Mouse (Mus musculus) olfactory bulb, adult 2 months (tissue): ENCODE results near the gene Dnmt3a. TPM values are rescaled to one million over a fixed set of nuclear protein-coding genes. Genes with fewer than 3 reads are reported as not detected.

Source experiments
- H3K27ac ChIP-seq: fragments of 200-500 bp; 2 replicates; pipeline ENCODE4 v1.5.1; 2012; ENCODE audit warnings: low read depth, low read length; ENCODE audit not compliant: insufficient read depth
- H3K4me1 ChIP-seq: fragments of 200-500 bp; 2 replicates; pipeline ENCODE4 v1.6.1; 2012; ENCODE audit warnings: low read length; ENCODE audit not compliant: control insufficient read depth, insufficient read depth
- H3K4me3 ChIP-seq: fragments of 200-500 bp; 2 replicates; pipeline ENCODE4 v1.5.1; 2012; ENCODE audit warnings: mild to moderate bottlenecking, low read depth, low read length, moderate library complexity; ENCODE audit not compliant: insufficient read depth
- CTCF ChIP-seq: fragments of 200-500 bp; IDR thresholded peaks from 2 replicates; pipeline ENCODE4 v1.5.1; 2012; ENCODE audit warnings: low read depth, mild to moderate bottlenecking, low read length, moderate library complexity; ENCODE audit not compliant: insufficient read depth
- POLR2A ChIP-seq: fragments of 200-500 bp; IDR thresholded peaks from 2 replicates; pipeline ENCODE4 v1.6.1; 2012; ENCODE audit warnings: mild to moderate bottlenecking, low read depth, low read length, moderate library complexity; ENCODE audit not compliant: insufficient read depth
- WGBS: fragments of 180-500 bp; shearing (Covaris S2); methylation state at CpG from one replicate; pipeline ENCODE4 v1.1.7; 2018; 5-methylcytosine and 5-hydroxymethylcytosine counted together
- polyA plus RNA-seq: library from polyadenylated mRNA; stranded (reverse); fragments of >200 nt; gene quantifications from 2 replicates; pipeline ENCODE4 v1.2.4, GENCODE M21; 2012; ENCODE audit warnings: low replicate concordance; ENCODE audit not compliant: missing spikeins, insufficient read depth, insufficient read length

Gene Dnmt3a
- polyA plus RNA-seq, 1 experiment, result not detected

- no peak for TF ChIP-seq CTCF
- no peak for TF ChIP-seq POLR2A
- Histone ChIP-seq H3K4me3 (no peak overlapping the region), H3K4me1 (peaks cover 41% of the 10 kb centered on the region), H3K27ac (no peak overlapping the region)
- WGBS, result 86% methylated on average over 4 of the region's 4 CpGs
Measured at GRCm38 (mm10) chr12:3861665-3862228, 55.9 kb downstream of the Dnmt3a start.

DNA sequence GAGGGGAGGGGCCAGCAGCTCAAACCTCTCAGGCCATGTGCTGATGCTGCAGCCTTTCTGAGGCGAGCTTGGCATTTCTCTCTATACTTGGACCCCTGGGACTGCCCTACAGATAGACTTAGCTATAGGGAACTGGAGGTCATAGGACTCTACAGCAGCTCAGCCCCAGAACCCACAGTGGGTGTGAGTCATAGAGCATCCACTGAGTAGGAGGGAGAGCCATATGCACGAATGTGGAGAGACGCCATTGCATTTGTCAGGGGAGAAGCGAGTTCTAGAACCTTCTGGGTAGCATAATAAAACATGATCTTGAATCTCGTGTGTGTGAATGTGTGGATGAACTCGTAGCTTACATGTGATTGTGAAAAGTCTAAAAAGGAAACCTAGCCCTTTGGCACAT, 56.4 kb downstream of the Dnmt3a start:
- Histone ChIP-seq H3K27ac (no peak overlapping the region), H3K4me3 (no peak overlapping the region), H3K4me1 (peaks cover 38% of the 10 kb centered on the region)
- TF ChIP-seq CTCF, result no peak
- TF ChIP-seq POLR2A, result no peak
- 54% methylated on average over 6 of the region's 6 CpGs for WGBS

GRCm38 (mm10) chr12:3864208-3864607, 58.4 kb downstream of the Dnmt3a start:
- H3K27ac ChIP-seq, result no peak overlapping the region
- TF ChIP-seq POLR2A (no peak), CTCF (no peak)
- peaks cover 37% of the 10 kb centered on the region for H3K4me1 ChIP-seq
- H3K4me3 ChIP-seq, result no peak overlapping the region
- WGBS, result 95% methylated on average over 8 of the region's 8 CpGs

DNA sequence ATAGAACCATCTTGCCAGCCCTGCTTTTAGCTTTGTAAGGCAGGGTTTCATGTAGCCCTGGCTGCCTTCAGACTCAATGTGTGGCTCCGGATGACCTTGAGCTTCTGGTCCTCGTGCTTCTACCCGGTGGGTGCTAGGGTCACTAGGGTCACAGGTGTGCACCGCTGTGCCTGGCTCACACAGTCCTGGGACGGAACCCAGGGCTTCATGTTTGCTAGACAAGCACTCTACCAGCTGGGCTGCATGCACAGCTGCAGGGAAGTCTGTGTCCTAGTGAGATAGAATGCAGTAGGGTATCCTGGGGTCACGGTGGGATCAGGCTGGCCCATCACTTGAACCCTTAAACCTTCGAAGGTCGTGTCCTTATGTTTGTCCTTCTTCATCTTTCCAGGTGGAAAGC, 59.8 kb downstream of the Dnmt3a start:
- Histone ChIP-seq H3K4me1 (peaks cover 43% of the 10 kb centered on the region), H3K4me3 (no peak overlapping the region), H3K27ac (no peak overlapping the region)
- TF ChIP-seq CTCF (no peak), POLR2A (no peak)
- 92% methylated on average over 8 of the region's 8 CpGs for WGBS

DNA sequence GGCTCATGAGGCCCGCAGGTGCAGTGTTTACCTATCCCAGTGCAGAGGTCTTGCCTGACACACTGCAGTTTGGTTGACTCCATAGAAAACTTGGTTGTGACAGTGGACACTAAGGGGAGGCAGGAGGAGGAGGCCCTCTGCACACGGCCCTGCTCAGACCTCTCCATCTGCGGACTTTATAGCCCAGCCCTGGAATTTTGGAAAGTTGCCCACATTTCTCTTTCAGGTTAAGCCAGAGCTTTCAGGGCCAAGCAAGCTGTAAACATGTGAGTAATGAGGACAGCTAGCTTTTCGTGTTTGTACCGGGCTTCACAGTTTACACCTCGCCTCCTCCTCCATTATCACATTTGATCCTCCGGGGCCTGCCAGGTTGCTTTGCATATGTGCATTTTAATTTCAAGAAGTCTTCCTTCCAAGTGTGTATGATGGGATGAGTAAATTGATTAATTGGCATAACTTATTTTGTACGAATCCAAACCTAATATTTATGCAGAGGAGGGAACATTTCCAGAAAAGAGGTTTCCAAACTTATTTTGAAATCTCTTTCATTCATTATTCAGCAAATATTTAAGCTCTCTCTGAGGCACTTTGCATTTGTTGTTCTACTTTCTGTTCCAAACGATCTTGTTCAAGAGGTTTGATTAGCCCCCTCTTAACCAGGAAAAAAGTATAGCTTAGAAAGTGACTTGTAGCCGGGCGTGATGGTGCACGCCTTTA, 61.0 kb downstream of the Dnmt3a start:
- WGBS, result 41% methylated on average over 12 of the region's 12 CpGs
- Histone ChIP-seq H3K4me1 (peaks cover 52% of the 10 kb centered on the region), H3K4me3 (no peak overlapping the region), H3K27ac (no peak overlapping the region)
- TF ChIP-seq POLR2A (no peak), CTCF (no peak)

- H3K27ac ChIP-seq, result peak overlapping the region; percentile 62
Measured at GRCm38 (mm10) chr12:3868115-3868514, 62.3 kb downstream of the Dnmt3a start.

DNA sequence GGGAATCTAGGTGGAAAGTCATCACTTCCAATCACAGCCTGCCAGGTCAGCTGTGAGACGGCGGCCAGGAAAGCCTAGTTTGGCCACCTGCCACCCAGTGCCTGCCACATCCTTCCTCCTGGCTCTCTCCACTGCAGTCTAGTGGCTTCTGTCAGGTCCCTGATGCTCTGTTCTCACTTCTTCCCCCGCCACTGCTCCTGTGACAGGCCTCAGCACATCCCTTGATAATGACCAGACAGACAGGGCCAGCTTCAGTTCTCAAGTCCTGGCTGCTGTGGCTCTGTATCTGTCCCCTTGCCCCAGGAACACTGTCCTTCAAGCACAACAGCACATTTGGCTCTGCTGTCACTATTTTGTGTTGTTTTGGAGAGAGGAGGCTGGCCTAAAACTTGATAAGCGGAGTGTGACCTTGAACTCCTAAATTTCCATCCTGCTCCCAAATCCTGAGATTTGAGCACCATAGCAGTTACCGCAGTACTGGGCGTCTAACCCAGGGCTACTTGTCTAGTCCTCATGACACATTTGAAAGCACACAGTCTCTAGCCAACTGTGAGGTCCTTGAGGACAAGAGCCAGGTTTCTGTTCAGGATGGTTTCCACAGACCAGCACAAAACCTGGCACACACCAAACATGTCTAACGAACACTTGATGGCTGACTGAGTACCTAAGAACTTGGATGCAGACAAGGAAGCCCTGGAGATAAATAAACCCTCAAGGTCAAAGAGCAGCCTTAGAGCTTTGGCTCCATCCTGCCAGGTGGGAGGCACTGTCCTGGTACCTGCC, 63.1 kb downstream of the Dnmt3a start:
- no peak for TF ChIP-seq POLR2A
- TF ChIP-seq CTCF, result no peak
- WGBS, result 58% methylated on average over 7 of the region's 7 CpGs
- Histone ChIP-seq H3K27ac (peak overlapping the region; percentile 62), H3K4me1 (peaks cover 66% of the 10 kb centered on the region), H3K4me3 (no peak overlapping the region)

More at GRCm38 (mm10) chr12:3868115-3868514, 62.3 kb downstream of the Dnmt3a start:
- Histone ChIP-seq H3K4me1 (peaks cover 60% of the 10 kb centered on the region), H3K4me3 (no peak overlapping the region)
- 85% methylated on average over 5 of the region's 5 CpGs for WGBS
- TF ChIP-seq CTCF (no peak), POLR2A (no peak)

- peaks cover 66% of the 10 kb centered on the region for H3K4me1 ChIP-seq
- no peak for TF ChIP-seq POLR2A
- no peak for TF ChIP-seq CTCF
- no peak overlapping the region for H3K4me3 ChIP-seq
- no peak overlapping the region for H3K27ac ChIP-seq
- 88% methylated on average over 5 of the region's 5 CpGs for WGBS
Measured at GRCm38 (mm10) chr12:3870024-3870423, 64.2 kb downstream of the Dnmt3a start.
